Mouse (Mus musculus) left cerebral cortex, adult 9 months (tissue): Measurements from ENCODE around the gene Dnmt3a.

Source experiments
- DNase-seq, 2 experiments: peaks; one replicate each; pipeline ENCODE4 v3.0.0; 2022; ENCODE audit warnings: low spot score in 2 of 2

Gene Dnmt3a

GRCm38 (mm10) chr12:3852521-3852920 lies 46.7 kb downstream of the Dnmt3a start:
- DNase-seq: no peak

DNA sequence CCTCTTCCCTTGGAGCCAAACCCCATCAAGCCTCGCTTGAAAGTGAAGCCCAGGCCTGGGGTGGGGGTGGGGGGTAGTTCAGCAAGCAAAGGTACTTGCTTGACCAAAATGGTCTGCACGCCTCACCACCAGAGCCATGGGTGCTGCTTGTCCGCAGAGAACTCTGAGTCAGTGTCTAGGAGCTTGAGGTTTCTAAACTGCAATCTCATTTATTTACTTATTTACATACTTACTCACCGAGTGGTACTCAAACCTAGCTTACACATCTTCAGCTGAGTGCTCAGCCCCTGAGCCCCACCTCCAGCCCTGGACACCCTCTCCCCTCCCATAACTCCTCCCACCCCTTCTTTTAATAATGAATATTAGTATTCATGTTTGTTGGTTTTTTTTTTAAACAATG lies 48.6 kb downstream of the Dnmt3a start:
- no peak for DNase-seq

DNA sequence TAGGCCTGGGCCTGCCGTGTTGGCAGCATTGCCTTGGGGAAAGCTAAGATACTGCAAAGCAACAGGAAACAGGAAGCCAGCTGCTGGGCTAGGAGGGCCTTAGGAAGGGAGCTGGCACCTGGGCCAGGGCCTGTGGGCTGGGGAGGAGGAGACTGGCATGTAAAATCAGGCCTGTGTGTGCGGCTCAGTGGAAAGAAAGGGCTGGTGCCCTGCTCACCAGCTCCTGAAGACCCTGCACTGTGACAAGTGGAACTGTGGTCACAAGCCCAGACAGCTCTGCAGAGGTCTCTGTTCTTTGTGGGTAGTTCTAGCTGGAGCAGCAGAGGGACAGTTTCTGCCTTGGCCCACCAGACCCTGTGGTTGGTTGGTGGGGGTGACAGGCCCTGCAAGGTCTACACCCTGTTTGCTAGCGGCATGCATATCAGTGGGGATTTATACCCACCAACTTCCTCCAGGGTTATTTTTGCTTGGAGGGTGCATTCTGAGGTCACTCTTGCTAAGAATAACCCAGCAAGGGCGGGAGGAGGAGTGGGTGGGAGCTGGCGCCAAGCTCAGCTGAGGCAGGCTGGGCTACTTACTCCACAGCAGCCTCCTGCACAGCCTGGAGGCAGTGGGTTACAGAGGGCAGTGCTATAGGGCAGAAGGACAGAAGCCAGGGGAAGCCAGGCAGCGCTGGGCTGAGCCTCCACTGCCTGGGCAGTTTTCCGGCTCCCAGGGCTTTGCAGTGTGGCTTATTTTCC lies 50.1 kb downstream of the Dnmt3a start:
- DNase-seq: peak in 1 of 2 experiments; percentile 70

DNA sequence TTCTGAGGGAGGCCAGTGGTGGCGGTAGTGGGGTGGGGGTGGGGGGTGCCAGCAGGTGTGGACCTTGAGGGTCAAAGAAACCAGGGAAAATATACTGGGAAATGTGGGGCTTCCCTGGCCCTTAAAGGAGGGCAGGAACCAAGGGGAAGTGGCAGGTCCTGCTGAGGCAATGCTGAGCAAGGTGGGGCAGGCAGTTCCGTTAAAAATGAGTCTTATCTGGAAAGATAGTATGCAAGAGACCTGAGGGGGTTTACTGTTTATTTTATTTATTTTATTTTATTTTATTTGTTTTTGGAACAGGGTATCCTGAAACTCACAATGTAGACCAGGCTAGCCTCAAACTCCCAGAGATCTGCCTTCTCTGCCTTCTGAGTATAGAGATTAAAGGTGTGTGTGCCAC lies 50.9 kb downstream of the Dnmt3a start:
- DNase-seq: no peak

- DNase-seq: no peak
These were observed 51.4 kb downstream of the Dnmt3a start for GRCm38 (mm10) chr12:3857231-3857630.

DNA sequence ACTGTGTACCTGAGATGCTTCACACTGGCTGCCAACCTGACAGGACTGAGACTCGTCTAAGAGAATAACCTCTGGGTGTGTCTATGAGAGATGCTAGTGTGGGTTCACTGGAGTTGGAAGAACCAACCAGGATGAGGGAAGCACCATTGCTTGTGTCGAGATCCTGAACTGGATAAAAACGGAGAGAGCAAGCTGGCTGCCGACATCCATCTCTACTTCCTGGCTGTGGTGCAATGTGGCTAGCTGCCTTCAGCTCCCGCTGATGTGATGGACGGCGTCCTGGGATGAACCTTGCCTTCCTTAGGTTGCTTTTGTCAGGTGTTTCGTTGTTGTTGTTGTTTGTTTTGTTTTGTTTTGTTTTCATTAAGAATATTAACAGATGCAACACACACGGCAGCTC lies 52.0 kb downstream of the Dnmt3a start:
- DNase-seq: no peak

- DNase-seq: no peak
These were observed 52.9 kb downstream of the Dnmt3a start for GRCm38 (mm10) chr12:3858754-3859153.

GRCm38 (mm10) chr12:3859545-3859944 lies 53.7 kb downstream of the Dnmt3a start:
- no peak for DNase-seq

- no peak for DNase-seq
These were observed 54.2 kb downstream of the Dnmt3a start for GRCm38 (mm10) chr12:3860005-3860404.

GRCm38 (mm10) chr12:3861665-3862228 lies 55.9 kb downstream of the Dnmt3a start:
- no peak for DNase-seq

- DNase-seq: peak in 1 of 2 experiments; percentile 64
These were observed 56.4 kb downstream of the Dnmt3a start for GRCm38 (mm10) chr12:3862253-3862652.

- no peak for DNase-seq
These were observed 58.4 kb downstream of the Dnmt3a start for GRCm38 (mm10) chr12:3864208-3864607.

- no peak for DNase-seq
These were observed 59.8 kb downstream of the Dnmt3a start for GRCm38 (mm10) chr12:3865594-3865993.

DNA sequence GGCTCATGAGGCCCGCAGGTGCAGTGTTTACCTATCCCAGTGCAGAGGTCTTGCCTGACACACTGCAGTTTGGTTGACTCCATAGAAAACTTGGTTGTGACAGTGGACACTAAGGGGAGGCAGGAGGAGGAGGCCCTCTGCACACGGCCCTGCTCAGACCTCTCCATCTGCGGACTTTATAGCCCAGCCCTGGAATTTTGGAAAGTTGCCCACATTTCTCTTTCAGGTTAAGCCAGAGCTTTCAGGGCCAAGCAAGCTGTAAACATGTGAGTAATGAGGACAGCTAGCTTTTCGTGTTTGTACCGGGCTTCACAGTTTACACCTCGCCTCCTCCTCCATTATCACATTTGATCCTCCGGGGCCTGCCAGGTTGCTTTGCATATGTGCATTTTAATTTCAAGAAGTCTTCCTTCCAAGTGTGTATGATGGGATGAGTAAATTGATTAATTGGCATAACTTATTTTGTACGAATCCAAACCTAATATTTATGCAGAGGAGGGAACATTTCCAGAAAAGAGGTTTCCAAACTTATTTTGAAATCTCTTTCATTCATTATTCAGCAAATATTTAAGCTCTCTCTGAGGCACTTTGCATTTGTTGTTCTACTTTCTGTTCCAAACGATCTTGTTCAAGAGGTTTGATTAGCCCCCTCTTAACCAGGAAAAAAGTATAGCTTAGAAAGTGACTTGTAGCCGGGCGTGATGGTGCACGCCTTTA lies 61.0 kb downstream of the Dnmt3a start:
- no peak for DNase-seq

GRCm38 (mm10) chr12:3868115-3868514 lies 62.3 kb downstream of the Dnmt3a start:
- no peak for DNase-seq

GRCm38 (mm10) chr12:3868676-3869458 lies 63.1 kb downstream of the Dnmt3a start:
- DNase-seq: peak in 1 of 2 experiments; percentile 68

GRCm38 (mm10) chr12:3870024-3870423 lies 64.2 kb downstream of the Dnmt3a start:
- no peak for DNase-seq

GRCm38 (mm10) chr12:3870859-3871462 lies 65.2 kb downstream of the Dnmt3a start:
- DNase-seq: no peak

DNA sequence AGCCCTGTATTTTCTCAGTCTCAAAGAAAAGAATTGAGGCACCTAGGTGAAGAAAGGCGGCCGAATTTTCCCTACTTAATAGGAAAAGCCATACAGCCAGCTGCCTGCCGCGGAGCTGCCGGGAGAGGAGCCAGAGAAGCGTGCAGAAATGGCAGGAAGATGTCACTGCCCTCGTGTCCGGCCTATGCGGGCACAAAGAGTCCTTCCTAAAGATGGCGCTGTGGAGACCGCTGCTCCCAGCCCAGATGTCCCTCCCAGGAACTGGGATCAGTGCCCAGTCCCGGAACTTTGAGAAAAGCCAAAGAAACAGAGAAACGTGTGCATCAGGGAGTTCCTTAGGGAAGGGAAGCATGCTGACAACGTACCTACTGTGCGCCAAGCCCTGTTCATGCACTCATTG lies 65.8 kb downstream of the Dnmt3a start:
- peak in 1 of 2 experiments; percentile 84 for DNase-seq

DNA sequence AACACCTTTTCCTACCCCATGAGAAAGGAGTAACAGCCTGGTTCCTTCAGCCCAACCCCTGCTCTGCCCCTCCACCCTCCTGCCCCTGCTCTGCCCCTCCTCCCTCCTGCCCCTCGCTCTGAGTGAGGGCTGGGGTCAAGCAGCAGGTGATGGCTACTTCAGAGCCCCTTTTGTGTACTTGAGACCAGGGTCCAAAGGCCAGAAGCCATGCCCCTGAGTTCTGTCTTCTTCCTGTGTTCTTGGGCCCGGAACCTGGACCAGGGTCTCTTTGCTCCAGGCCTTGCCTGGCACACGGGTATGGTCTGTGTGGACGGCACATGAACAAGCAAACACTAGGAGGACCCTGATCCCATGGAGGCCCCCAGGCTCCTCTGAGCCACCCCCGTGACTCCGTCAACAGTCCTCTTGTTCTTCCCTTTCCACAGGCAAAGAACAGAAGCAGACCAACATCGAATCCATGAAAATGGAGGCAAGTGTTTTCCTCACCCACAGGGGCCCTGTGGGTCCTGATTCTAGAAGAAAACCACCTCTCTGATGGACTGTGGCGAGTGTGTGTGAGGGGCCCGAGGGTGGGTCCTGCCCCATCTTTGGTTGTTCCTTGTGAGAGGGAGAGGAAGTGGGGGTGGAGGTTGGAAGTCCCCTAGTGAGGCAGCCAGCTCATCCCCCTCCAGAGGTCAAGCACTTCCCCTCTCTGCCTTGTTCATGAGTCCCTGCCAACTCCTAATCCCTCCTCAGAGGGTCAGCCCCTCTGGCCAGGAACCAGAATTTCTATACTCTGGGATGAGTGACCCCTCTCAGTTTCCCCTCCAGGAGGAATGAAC lies 66.8 kb downstream of the Dnmt3a start:
- no peak for DNase-seq

- no peak for DNase-seq
These were observed 69.7 kb downstream of the Dnmt3a start for GRCm38 (mm10) chr12:3875474-3875873.
